Mouse (Mus musculus) hindbrain, embryonic 16.5 days (tissue): ENCODE data around the gene Olfr1393. TPM values are rescaled to one million over a fixed set of nuclear protein-coding genes. Genes with fewer than 3 reads are reported as not detected.

Experiments
- ATAC-seq: fragments of 200-750 bp; cut with Nextera tagmentation; 2 replicates; pipeline ENCODE4 v1.8.0; 2017; ENCODE audit warnings: moderate TSS enrichment, moderate library complexity
- H3K27ac ChIP-seq: fragments of 300-500 bp; sonication (generic); 2 replicates; pipeline ENCODE4 v1.5.1; 2014; ENCODE audit warnings: low read depth, mild to moderate bottlenecking, control low read depth, low read length, moderate library complexity
- H3K27me3 ChIP-seq: fragments of 300-500 bp; sonication (generic); replicated peaks from 2 replicates; pipeline ENCODE4 v1.6.1; 2014; ENCODE audit warnings: low read length; ENCODE audit not compliant: control insufficient read depth, insufficient read depth
- H3K36me3 ChIP-seq: fragments of 300-500 bp; sonication (generic); 2 replicates; pipeline ENCODE4 v1.6.1; 2014; ENCODE audit warnings: mild to moderate bottlenecking, low read length, moderate library complexity, mixed read lengths; ENCODE audit not compliant: control insufficient read depth, insufficient read depth
- H3K4me1 ChIP-seq: fragments of 300-500 bp; sonication (generic); 2 replicates; pipeline ENCODE4 v1.6.1; 2014; ENCODE audit warnings: low read depth, low read length; ENCODE audit not compliant: control insufficient read depth, insufficient read depth
- H3K4me2 ChIP-seq: fragments of 300-500 bp; sonication (generic); 2 replicates; pipeline ENCODE4 v1.6.1; 2014; ENCODE audit warnings: mild to moderate bottlenecking, low read length, control low read depth, moderate library complexity
- H3K4me3 ChIP-seq: fragments of 300-500 bp; sonication (generic); 2 replicates; pipeline ENCODE4 v1.5.1; 2014; ENCODE audit warnings: mild to moderate bottlenecking, low read length, control low read depth, moderate library complexity
- H3K9ac ChIP-seq: fragments of 300-500 bp; sonication (generic); 2 replicates; pipeline ENCODE4 v1.6.1; 2014; ENCODE audit warnings: low read depth, mild to moderate bottlenecking, control low read depth, low read length, moderate library complexity
- H3K9me3 ChIP-seq: fragments of 300-500 bp; sonication (generic); 2 replicates; pipeline ENCODE4 v1.6.1; 2014; ENCODE audit warnings: mild to moderate bottlenecking, low read length, moderate library complexity; ENCODE audit not compliant: control insufficient read depth
- WGBS: fragments of 180-500 bp; shearing (Covaris S2); extraction: QIAGEN DNeasy Blood & Tissue Kit; methylation state at CpG from one replicate; pipeline ENCODE4 v1.1.7; 2014; 5-methylcytosine and 5-hydroxymethylcytosine counted together
- polyA plus RNA-seq: library from polyadenylated mRNA; unstranded; fragments of >200 nt; fragmentation: Nextera tagmentation; extraction: Ambion mirVana; gene quantifications from 2 replicates; pipeline ENCODE4 v1.2.1, GENCODE M21; 2015

The Olfr1393 gene
- polyA plus RNA-seq, 1 experiment from 2014 or later = 0.08 TPM

DNA sequence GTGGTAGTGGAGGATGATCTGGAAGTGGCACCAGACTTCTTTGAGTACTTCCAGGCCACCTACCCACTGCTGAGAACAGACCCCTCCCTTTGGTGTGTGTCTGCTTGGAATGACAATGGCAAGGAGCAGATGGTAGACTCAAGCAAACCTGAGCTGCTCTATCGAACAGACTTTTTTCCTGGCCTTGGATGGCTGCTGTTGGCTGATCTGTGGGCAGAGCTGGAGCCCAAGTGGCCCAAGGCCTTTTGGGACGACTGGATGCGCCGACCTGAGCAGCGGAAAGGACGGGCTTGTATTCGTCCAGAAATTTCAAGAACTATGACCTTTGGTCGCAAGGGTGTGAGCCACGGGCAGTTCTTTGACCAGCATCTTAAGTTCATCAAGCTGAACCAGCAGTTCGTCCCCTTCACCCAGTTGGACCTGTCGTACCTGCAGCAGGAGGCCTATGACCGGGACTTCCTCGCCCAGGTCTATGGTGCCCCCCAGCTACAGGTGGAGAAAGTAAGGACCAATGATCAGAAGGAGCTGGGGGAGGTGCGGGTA, 16.7 kb upstream of the Olfr1393 start:
- no peak overlapping the region for H3K4me3 ChIP-seq
- WGBS = 92% methylated on average over 14 of the region's 14 CpGs
- H3K27ac ChIP-seq = no peak overlapping the region
- no peak for ATAC-seq
- H3K9ac ChIP-seq = no peak overlapping the region
- no peaks in the 10 kb centered on the region for H3K27me3 ChIP-seq
- no peak overlapping the region for H3K4me2 ChIP-seq
- H3K9me3 ChIP-seq = no peaks in the 10 kb centered on the region
- no peaks in the 10 kb centered on the region for H3K4me1 ChIP-seq
- H3K36me3 ChIP-seq = peaks cover 16% of the 10 kb centered on the region; the same call in 1 of the 2 replicates

DNA sequence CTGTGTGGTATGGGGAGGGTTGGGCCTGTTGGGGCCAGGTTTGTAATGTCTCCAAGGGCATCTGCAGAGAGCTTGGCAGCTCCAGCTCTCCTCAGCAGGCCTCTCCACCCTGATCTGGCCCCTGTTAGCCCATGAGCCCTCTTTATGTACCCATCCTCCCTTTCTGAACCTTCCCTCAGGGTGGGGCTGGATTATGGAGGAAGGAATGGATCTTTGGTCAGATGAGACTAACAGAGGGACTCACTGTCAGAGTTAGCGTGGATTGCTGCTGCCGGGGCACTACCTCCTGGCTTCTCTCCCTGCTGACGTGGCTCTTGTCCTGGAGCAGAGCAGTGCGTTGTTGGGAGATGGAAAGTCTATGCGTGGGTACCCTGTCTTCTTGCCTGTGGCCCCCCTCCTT, 15.8 kb upstream of the Olfr1393 start:
- Histone ChIP-seq H3K4me3 (no peak overlapping the region), H3K27ac (no peak overlapping the region), H3K4me1 (no peaks in the 10 kb centered on the region), H3K36me3 (peaks cover 16% of the 10 kb centered on the region; the same call in 1 of the 2 replicates), H3K27me3 (no peaks in the 10 kb centered on the region), H3K9me3 (no peaks in the 10 kb centered on the region), H3K9ac (no peak overlapping the region), H3K4me2 (no peak overlapping the region)
- ATAC-seq = no peak
- WGBS = 81% methylated on average over 5 of the region's 5 CpGs

DNA sequence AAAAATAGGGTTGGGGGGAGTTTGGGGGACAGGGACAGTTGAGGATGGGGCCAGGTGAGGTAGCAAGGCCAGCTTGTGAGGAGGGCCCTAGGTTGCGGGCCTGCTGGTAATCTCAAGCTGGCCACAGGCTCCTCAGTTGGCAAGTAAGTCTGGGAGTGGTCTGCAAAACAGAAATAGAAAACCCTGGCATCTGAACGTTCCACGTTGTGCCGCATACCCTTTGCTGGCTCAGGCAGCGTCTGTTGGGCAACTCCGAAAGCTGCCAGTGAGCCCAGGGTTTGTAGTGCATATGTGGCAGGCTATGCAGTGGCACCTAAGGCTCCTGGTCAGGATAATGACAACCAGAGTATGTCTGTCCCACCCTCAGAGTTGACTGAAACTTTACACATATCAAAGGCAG, 15.0 kb upstream of the Olfr1393 start:
- WGBS = 92% methylated on average over 6 of the region's 6 CpGs

DNA sequence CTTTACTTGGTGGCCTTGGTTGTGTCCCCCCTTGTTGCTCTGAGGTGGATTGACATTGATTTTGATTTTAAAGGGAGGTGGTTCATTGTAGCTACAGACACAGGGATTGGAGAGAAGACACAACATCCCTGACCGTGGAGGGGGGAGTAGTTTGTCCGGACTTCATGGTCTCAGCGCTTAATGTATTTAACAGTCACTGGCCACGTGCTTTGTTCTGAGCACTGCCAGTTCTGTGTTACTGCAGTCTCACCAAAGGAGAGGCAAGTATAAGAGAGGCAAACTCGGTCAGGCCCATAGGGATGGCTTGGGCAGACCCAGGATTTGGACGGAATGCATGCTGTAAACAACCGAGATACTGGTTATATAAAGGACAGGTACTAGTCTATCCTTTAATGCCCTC, 14.0 kb upstream of the Olfr1393 start:
- Histone ChIP-seq H3K4me3 (no peak overlapping the region), H3K27me3 (no peaks in the 10 kb centered on the region), H3K4me2 (no peak overlapping the region), H3K9ac (no peak overlapping the region), H3K4me1 (no peaks in the 10 kb centered on the region), H3K27ac (no peak overlapping the region), H3K9me3 (no peaks in the 10 kb centered on the region), H3K36me3 (peaks cover 16% of the 10 kb centered on the region; the same call in 1 of the 2 replicates)
- 92% methylated on average over 7 of the region's 7 CpGs for WGBS
- no peak for ATAC-seq

More for the DNA sequence above, 15.0 kb upstream of the Olfr1393 start:
- Histone ChIP-seq H3K9me3 (no peaks in the 10 kb centered on the region), H3K4me2 (no peak overlapping the region), H3K9ac (no peak overlapping the region), H3K27me3 (no peaks in the 10 kb centered on the region), H3K4me3 (no peak overlapping the region), H3K36me3 (peaks cover 16% of the 10 kb centered on the region; the same call in 1 of the 2 replicates), H3K4me1 (no peaks in the 10 kb centered on the region), H3K27ac (no peak overlapping the region)
- no peak for ATAC-seq

DNA sequence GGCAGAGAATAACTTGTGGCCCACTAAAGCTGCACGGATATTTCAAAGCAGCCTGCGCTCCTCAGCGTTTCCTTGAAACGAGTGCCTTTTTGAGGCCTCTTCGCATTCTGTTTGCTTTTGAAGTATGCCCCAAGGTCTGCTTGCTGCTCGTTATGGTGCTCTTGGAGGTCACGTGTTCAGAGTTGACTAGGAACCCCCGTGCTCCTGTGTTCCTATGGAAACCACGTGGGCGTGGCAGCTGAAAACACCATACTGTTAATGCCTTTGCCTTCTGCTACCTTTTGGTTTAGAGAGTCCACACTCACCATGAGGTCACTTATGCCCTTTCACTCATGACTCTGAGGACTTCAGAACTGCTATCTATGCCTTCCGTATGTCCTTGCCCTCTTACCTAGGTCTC, 13.5 kb upstream of the Olfr1393 start:
- Histone ChIP-seq H3K27ac (no peak overlapping the region), H3K36me3 (peaks cover 16% of the 10 kb centered on the region; the same call in 1 of the 2 replicates), H3K27me3 (no peaks in the 10 kb centered on the region), H3K9ac (no peak overlapping the region), H3K4me1 (no peaks in the 10 kb centered on the region), H3K4me3 (no peak overlapping the region), H3K9me3 (no peaks in the 10 kb centered on the region), H3K4me2 (no peak overlapping the region)
- ATAC-seq = no peak
- 83% methylated on average over 11 of the region's 11 CpGs for WGBS

DNA sequence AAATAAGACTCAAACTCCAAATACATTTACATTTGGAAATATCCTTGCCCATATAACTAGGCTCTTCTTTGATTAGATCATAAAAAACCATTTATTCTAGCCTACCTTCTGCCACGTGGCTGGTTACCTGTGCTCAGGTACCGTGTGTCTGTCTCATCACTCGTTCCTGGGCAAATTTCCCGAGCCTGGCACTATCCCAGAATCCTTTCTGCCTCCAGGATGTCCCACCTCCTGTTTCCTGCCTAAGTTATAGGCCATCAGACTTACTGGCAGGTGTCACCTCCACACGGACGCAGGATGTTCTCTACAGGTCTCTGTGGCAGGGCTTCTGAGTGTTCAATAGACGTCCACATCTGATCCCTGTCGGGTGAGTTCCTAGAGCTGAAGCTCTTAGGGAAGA, 13.0 kb upstream of the Olfr1393 start:
- H3K4me3 ChIP-seq = no peak overlapping the region
- peaks cover 16% of the 10 kb centered on the region; the same call in 1 of the 2 replicates for H3K36me3 ChIP-seq
- H3K4me2 ChIP-seq = no peak overlapping the region
- no peaks in the 10 kb centered on the region for H3K4me1 ChIP-seq
- no peaks in the 10 kb centered on the region for H3K9me3 ChIP-seq
- ATAC-seq = no peak
- no peak overlapping the region for H3K27ac ChIP-seq
- WGBS = 84% methylated on average over 8 of the region's 8 CpGs
- H3K27me3 ChIP-seq = no peaks in the 10 kb centered on the region
- H3K9ac ChIP-seq = no peak overlapping the region

DNA sequence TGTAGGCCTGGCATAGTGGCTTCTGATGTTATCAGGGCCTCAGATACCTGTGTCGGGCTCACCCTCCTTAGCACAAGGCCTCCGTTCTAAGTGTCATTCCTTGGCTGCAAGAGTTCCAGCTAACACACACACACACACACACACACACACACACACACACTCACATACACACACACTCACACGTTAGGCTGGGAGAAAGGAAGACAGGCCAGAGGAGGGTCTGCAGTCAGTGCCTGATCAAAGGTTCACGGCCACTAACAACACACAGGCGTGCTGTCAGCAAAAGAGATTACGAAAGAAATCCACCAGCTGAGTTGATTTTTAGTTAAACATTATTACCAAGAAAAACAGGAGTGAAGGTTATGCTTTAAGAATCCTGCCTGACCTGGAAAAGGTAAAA, 11.4 kb upstream of the Olfr1393 start:
- H3K27me3 ChIP-seq = no peaks in the 10 kb centered on the region
- H3K4me2 ChIP-seq = no peak overlapping the region
- no peaks in the 10 kb centered on the region for H3K4me1 ChIP-seq
- no peaks in the 10 kb centered on the region for H3K9me3 ChIP-seq
- 90% methylated on average over 6 of the region's 6 CpGs for WGBS
- no peak overlapping the region for H3K4me3 ChIP-seq
- no peak overlapping the region for H3K27ac ChIP-seq
- H3K9ac ChIP-seq = no peak overlapping the region
- H3K36me3 ChIP-seq = 0 out of 2 replicates have a peak, but pooled peaks cover 5% of the 10 kb centered on the region
- ATAC-seq = no peak

DNA sequence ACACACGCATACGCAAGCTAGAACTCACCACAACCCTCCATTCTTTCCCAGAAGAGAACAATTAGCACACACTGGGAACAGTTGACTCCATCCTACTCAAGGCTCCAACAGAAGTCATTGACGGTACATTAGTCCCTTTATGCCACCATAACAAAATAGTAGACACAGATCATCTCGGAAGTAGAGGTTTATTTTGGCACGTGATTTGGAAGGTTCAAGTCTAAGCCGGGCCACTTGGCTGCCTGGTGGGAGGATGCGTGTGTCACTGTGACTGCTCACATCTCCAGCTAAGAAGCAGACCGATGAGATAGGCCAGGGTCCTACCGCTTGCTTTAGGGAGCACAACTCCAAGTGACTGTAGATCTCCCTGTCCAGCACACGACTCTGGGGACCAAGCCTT, 10.8 kb upstream of the Olfr1393 start:
- Histone ChIP-seq H3K27me3 (no peaks in the 10 kb centered on the region), H3K36me3 (0 out of 2 replicates have a peak, but pooled peaks cover 4% of the 10 kb centered on the region), H3K4me2 (no peak overlapping the region), H3K4me3 (no peak overlapping the region), H3K4me1 (no peaks in the 10 kb centered on the region), H3K27ac (no peak overlapping the region), H3K9me3 (no peaks in the 10 kb centered on the region), H3K9ac (no peak overlapping the region)
- no peak for ATAC-seq
- 79% methylated on average over 10 of the region's 10 CpGs for WGBS

DNA sequence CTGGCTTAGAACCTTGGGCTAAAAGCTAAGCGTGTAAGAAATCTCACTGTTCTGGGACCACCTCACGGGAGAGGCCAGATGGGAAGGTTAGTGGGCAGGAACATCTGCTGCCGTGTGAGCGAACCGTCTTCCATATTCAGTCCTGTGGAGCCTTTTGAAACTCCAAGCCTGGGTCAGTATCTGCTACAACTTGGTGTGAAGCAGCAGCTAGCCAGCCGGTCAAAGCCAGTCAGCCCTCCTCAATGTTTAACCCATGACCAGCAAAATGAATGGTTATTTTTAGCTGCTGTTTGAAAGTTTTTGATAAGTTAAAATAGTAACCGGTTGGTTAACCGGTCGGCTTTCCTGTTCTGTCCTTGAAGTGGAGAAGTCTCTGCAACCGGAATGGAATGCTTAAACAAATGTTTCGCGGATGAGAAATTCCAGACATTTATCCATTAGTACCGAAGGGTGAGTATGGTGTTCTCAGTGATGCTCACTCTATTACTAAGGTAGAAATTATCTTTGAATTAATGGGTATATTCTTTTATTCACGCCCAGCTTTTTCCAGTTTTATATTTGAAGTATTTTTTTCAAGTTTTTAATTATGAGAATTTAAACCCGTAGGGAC, 10.0 kb upstream of the Olfr1393 start:
- Histone ChIP-seq H3K9ac (no peak overlapping the region), H3K27me3 (no peaks in the 10 kb centered on the region), H3K4me2 (no peak overlapping the region), H3K4me3 (no peak overlapping the region), H3K4me1 (no peaks in the 10 kb centered on the region), H3K27ac (no peak overlapping the region), H3K9me3 (no peaks in the 10 kb centered on the region), H3K36me3 (no peaks in the 10 kb centered on the region)
- ATAC-seq = no peak
- WGBS = 73% methylated on average over 15 of the region's 15 CpGs
